Mouse (Mus musculus) cerebellum, adult 11 months (tissue): Measurements from ENCODE around the gene Srsf1.

Experiments used
- DNase-seq: peaks from one replicate; pipeline ENCODE4 v3.0.0; 2022

Gene Srsf1

DNA sequence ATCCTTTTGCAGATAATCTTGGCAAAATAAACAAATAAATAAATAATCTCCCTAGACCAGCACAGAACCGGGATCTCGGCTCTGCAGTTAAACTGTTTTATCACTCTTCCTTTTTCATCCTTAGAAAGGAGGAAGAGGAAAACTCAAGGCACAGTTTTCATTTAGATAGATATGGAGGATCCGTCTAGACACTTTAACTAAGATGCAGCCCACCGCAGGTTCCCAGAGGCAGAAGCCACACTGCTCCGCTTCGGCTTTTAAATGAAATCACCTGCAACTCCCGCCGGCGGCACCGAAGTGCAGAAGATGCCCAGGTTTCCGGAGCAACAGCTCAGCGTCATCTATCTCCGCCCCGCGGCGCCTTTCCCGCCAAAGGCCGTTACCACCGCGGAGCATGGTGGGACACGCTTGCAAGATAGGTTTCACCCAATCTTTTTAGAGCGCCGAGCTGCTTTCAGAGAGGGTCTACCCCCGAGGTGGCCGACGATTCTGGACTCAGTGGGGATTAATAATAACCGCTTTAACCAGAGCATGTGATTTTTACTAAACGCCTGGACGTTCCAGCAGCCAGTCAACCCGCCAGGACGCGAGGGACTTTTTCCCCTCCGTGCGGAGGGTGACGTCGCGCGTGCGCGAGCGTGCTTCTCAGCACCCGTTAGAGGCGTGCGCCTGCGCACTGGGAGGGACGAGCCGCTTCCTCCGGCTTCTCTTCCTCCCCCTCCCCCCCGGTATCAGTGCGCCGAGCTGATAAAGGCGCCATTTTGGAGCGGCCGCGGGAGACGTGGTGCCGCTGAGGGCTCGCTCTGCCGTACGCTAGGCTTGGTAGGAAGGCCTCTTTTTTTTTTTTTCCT, at the start of gene Srsf1:
Gene Srsf1 (plus strand): TSS at position 430 of the 851 bp plus-strand sequence.
- DNase-seq: peak; percentile 98

GRCm38 (mm10) chr11:87999751-88000150, 47.4 kb upstream of the Srsf1 start:
- no peak for DNase-seq

GRCm38 (mm10) chr11:88002738-88003137, 44.4 kb upstream of the Srsf1 start:
- no peak for DNase-seq

DNA sequence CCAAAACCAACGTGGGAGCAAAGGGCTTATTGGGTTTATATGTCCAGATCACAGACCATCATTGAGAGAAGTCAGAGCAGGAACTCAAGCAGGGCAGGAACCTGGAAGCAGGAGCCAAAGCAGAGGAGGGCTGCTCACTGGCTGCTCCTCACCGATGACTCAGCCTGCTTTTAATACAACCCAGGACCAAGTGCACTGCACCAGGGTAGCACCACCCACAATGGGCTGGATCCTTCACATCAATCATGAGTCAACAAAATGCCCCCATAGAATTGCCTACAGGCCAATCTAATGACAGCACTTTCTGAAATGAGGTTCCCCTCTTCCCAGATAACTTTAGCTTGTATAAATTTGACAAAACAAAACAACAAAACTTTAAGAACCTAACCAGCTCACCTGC, 43.0 kb upstream of the Srsf1 start:
- DNase-seq: no peak

- DNase-seq: no peak
Observed at GRCm38 (mm10) chr11:88008641-88009040, 38.5 kb upstream of the Srsf1 start.

DNA sequence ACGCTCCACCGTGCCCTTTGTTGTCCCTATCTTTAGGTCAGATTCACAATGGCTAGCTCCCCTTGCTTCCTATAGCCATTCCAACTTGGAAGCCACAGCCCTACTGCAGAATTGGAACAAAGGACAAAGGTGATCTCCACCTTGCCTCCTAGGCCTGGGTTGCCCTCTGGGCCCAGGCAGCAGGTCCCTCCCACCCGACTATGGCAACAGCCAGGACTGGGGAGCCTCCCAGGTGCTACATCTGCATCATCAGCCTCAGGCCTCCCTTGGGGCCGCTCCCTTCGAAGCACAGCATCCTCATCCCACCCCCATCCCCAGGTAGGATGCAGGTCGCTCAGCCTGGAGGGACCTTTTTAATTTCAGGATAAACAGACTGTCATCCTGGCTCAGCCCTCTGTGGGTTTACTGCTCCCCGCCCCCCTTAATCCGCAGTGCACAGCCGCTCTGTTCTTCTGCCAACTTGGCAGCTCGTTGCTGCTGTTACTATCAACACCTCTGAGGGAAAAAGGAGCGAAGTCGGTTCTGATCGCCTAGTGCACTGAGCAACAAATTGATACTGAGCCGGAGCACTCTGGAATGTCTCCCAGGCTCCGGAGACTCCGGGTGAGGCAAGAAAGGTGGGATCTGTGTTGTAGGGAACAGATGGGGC, 37.5 kb upstream of the Srsf1 start:
- DNase-seq: peak; percentile 54

- no peak for DNase-seq
Observed at GRCm38 (mm10) chr11:88011208-88011913, 35.8 kb upstream of the Srsf1 start.

- DNase-seq: no peak
Observed at GRCm38 (mm10) chr11:88011914-88012419, 35.2 kb upstream of the Srsf1 start.

- DNase-seq: no peak
Observed at GRCm38 (mm10) chr11:88012621-88013244, 34.4 kb upstream of the Srsf1 start.

DNA sequence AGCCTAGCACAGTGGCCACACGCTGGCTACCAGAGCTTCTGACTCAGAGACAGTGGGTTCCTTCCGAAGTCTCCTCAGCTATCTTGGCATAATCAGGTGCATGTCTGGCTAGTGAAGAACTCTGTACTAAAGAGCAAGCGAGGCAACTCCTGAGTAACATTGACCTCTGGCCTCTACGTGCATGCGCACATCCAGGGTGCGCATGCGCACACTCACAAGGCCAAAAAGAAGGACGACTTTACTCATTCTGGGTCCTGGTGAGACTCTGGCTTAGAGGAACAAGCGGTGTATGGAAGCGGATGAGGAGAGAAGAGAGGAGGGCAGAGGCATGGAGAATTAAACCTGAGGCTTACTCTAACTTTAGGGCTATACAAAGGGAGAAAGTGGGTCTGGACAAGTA, 33.5 kb upstream of the Srsf1 start:
- no peak for DNase-seq

DNA sequence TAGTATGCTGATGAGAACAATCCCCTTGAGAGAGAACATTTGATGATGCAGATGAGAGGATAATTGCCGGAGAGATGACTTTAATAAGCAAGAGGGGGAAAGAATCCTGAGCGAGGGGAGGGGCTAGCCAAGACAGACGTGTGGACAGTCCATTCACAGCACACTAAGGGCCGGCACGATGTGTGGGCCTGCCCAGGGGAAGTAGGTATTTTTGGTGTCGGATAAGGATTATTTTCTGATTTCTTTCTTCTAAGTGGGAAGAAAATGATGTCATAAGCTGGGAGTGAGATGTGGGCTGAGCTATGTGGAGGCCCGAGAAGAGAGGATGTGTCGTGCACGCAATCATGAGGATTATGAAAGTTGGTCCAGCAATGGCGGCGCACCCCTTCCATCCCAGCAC, 32.0 kb upstream of the Srsf1 start:
- no peak for DNase-seq

- no peak for DNase-seq
Observed at GRCm38 (mm10) chr11:88015795-88016194, 31.4 kb upstream of the Srsf1 start.

GRCm38 (mm10) chr11:88023933-88024332, 23.2 kb upstream of the Srsf1 start:
- no peak for DNase-seq

- no peak for DNase-seq
Observed at GRCm38 (mm10) chr11:88027391-88028035, 19.7 kb upstream of the Srsf1 start.

GRCm38 (mm10) chr11:88028193-88028684, 18.9 kb upstream of the Srsf1 start:
- no peak for DNase-seq

GRCm38 (mm10) chr11:88030219-88030618, 17.0 kb upstream of the Srsf1 start:
- no peak for DNase-seq

DNA sequence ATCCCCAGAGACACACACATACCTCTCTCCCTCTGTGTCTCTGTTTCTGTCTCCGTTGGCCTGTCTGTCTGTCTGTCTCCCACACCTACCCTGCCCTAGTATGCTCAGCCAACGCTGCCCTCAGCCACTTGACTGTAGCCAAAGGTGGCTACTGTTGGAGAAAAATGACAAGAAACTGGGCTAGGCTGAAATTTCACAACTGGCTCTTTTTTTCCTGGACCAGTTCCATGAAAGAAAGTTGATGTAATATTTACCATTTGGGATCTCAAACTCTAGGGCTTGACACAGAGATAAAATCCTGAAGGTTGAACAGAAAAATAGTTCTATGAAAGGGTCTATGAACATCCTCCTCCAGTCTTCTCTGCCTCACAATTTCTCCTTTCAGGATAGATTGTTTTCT, 16.3 kb upstream of the Srsf1 start:
- no peak for DNase-seq

GRCm38 (mm10) chr11:88031753-88032152, 15.4 kb upstream of the Srsf1 start:
- no peak for DNase-seq

DNA sequence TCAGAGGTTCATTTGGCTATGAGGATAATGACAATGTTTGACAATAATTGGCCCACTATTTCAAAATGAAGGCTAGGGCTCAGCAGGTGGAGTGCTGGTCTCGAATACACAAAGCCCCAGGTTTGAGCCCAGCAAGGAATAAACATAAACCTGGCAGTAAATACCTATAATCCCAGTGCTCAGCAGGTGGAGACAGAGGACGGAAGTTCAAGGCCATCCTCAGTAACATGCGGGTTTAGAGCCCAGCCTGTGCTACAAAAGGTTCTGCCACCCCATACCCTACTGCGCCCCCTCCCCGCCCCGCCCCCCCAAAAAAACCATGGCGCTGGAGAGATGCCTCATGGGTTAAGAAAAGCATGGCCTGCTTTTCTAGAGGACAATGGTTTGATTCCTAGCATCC, 11.2 kb upstream of the Srsf1 start:
- no peak for DNase-seq

DNA sequence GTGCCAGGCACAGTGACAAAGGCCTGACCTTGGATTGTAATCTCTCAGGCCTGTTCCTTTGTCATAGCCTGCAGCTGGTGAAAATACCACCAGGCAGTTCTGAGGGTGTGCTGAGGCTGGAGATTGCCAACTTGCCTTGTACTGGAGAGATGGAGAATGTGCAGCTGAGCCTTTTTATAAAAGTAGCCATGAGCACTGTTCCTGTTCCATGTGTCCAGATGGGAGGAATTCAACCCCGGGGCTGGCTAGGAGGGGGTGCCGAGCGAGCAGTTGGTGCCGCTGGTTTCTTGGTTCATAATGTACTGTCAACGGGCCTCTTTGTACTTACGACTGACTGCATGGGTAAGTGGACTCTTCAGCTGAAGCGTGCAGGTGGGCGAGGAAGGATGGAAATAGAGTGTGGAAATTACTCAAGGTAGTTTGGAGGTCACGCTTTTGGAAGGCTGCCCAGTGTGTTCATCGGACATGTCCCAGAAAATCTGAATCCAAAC, 10.4 kb upstream of the Srsf1 start:
- no peak for DNase-seq

DNA sequence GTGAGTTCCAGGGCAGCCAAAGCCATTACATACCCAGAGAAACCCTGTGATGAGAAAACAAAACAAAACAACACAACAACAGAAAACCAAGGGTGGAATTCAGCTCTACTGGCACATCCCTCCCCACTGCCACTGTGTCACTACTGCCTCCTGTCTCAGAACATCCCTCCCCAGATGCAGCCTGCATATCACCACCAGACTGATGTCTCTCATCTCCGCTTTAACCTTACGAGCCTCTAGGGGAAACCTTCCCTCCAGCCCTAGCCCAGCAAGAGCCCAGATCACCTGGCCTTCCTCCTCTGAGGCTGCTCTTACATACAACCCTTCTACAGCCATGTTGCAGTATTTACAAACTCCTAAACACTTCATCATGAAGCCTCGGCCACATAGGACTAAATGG, 9.8 kb upstream of the Srsf1 start:
- DNase-seq: no peak

GRCm38 (mm10) chr11:88039066-88039465, 8.1 kb upstream of the Srsf1 start:
- DNase-seq: no peak
